Mouse (Mus musculus) cortical plate, adult 2 months (tissue): ENCODE results near the gene Pdpk1. TPM values are rescaled to one million over a fixed set of nuclear protein-coding genes. Genes with fewer than 3 reads are reported as not detected.
"Not testable (repeated sequence)": the region's sequence is repeated elsewhere in the genome, so short reads cannot be mapped to it uniquely, and the experiment has no call there.

Experiments
- H3K27ac ChIP-seq: fragments of 200-500 bp; 2 replicates; pipeline ENCODE4 v1.5.1; 2012; ENCODE audit warnings: low read length, control low read depth, inconsistent platforms; ENCODE audit not compliant: insufficient read depth
- H3K4me1 ChIP-seq: fragments of 200-500 bp; 2 replicates; pipeline ENCODE4 v1.6.1; 2011; ENCODE audit warnings: low read length; ENCODE audit not compliant: control insufficient read depth, insufficient read depth
- H3K4me3 ChIP-seq: fragments of 200-500 bp; 2 replicates; pipeline ENCODE4 v1.5.1; 2011; ENCODE audit warnings: mild to moderate bottlenecking, low read length, control low read depth; ENCODE audit not compliant: insufficient read depth
- CTCF ChIP-seq: fragments of 200-500 bp; IDR thresholded peaks from 2 replicates; pipeline ENCODE4 v1.5.1; 2011; ENCODE audit warnings: mild to moderate bottlenecking, control low read depth, low read length; ENCODE audit not compliant: insufficient read depth; ENCODE audit errors: extremely low read depth
- POLR2A ChIP-seq: fragments of 200-500 bp; IDR thresholded peaks from 2 replicates; pipeline ENCODE4 v1.6.1; 2011; ENCODE audit warnings: mild to moderate bottlenecking, low read length, control low read depth; ENCODE audit not compliant: insufficient read depth; ENCODE audit errors: extremely low read depth
- polyA plus RNA-seq: library from polyadenylated mRNA; depleted of rRNA; stranded (reverse); fragments of >200 nt; gene quantifications from 2 replicates; pipeline ENCODE4 v1.2.3, GENCODE M21; 2012

Pdpk1 gene
- polyA plus RNA-seq, 1 experiment = 44.8 TPM

DNA sequence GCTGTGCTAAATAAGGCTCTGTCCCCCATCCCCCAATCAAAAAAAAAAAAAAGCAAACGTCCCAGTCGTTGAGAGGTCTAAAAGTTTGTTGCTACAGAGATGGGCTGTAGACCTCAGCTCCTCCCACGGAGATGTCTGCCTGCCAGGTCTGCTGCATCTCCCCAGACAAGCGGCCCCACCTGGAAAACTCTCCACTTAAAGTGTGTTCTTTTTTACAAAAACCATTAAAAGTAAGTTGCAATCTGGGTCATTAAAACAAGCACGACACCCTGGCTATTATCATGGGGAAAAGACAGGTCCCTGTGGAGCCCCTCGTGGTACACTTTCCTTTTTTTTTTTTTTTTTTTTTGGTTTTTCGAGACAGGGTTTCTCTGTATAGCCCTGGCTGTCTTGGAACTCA is 658 bp upstream of the Pdpk1 start:
- TF ChIP-seq CTCF = no peak
- TF ChIP-seq POLR2A = no peak
- no peak overlapping the region for H3K4me3 ChIP-seq
- H3K27ac ChIP-seq = no peak overlapping the region
- no peaks in the 10 kb centered on the region for H3K4me1 ChIP-seq

GRCm38 (mm10) chr17:24149421-24149820 is 1.3 kb downstream of the Pdpk1 start:
- no peak for TF ChIP-seq POLR2A
- no peak for TF ChIP-seq CTCF
- H3K4me3 ChIP-seq = no peak overlapping the region
- H3K4me1 ChIP-seq = no peaks in the 10 kb centered on the region
- no peak overlapping the region for H3K27ac ChIP-seq

GRCm38 (mm10) chr17:24142897-24143296 is 7.8 kb downstream of the Pdpk1 start:
- H3K4me3 ChIP-seq = no peak overlapping the region; the same call in 1 of the 2 replicates
- H3K4me1 ChIP-seq = peaks cover 11% of the 10 kb centered on the region
- no peak for TF ChIP-seq CTCF
- TF ChIP-seq POLR2A = no peak
- no peak overlapping the region for H3K27ac ChIP-seq

DNA sequence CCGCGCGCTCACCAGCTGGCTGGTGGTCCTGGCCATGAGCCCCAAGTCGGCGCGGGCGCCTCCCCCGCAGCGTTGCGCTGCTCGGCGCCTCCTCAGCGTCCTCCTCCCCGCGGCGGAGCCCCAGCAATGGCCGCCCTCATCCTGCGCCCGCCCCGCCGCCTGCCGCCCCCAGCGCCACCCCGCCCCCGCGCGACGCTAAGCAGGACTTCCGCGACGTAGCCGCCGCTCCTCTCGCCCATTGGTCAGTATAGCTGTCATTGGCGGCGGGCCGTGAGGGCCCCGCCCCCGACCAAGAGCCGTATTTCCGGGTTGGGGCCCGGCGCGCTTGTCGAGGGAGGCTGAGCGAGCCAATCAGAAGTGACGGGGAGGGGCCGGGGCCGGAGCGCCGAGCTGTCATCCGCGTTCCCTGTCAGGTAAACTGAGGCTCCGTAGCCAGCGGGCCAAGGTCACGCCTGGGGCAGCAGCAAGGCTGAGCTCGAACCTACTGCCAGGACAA is 9.3 kb downstream of the Pdpk1 start:
- peaks cover 15% of the 10 kb centered on the region for H3K4me1 ChIP-seq
- TF ChIP-seq POLR2A = peak; percentile 80; the same call in 1 of the 2 replicates
- no peak for TF ChIP-seq CTCF
- H3K27ac ChIP-seq = peak overlapping the region; percentile 96; the same call in 1 of the 2 replicates
- H3K4me3 ChIP-seq = peak overlapping the region; percentile 83

DNA sequence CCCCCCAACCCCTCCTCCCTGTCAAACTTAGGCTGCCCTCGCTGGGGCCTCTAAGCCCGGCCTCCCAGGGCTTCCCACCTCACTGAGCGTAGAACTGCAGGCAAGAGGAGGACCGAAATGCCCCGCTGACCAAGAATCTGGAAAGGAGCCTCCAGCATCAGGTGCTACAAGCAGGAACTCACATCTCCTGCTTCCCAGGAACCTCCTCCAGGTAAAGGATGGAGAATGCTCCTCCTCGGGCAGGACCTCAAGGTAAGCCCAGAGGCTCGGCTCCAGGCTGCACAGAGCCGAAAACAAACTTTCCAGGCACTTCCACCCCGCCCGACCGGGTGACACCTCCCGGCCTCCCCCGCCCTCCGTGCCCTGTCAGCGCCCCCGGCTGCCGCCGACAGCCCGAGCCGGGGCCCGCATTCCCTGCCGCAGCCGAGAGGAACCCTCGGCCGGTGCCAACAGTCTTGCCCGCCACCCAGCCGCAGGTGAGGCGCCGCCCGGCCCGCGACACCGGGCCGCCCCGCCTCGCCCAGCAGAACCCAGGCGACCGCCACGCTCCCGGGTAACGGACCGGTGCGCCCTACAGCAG is 9.8 kb downstream of the Pdpk1 start:
- peak overlapping the region; percentile 83 for H3K4me3 ChIP-seq
- peak overlapping the region; percentile 96; the same call in 1 of the 2 replicates for H3K27ac ChIP-seq
- TF ChIP-seq CTCF (no peak), POLR2A (no peak)
- peaks cover 15% of the 10 kb centered on the region for H3K4me1 ChIP-seq

GRCm38 (mm10) chr17:24139968-24140367 is 10.8 kb downstream of the Pdpk1 start:
- Histone ChIP-seq H3K27ac (no peak overlapping the region), H3K4me3 (no peak overlapping the region; the same call in 1 of the 2 replicates), H3K4me1 (peaks cover 15% of the 10 kb centered on the region)
- TF ChIP-seq POLR2A (no peak), CTCF (no peak)

- TF ChIP-seq POLR2A (no peak), CTCF (no peak)
- H3K27ac ChIP-seq = no peak overlapping the region
- no peak overlapping the region for H3K4me3 ChIP-seq
- H3K4me1 ChIP-seq = peaks cover 15% of the 10 kb centered on the region
Observed at GRCm38 (mm10) chr17:24139256-24139655, 11.5 kb downstream of the Pdpk1 start.

DNA sequence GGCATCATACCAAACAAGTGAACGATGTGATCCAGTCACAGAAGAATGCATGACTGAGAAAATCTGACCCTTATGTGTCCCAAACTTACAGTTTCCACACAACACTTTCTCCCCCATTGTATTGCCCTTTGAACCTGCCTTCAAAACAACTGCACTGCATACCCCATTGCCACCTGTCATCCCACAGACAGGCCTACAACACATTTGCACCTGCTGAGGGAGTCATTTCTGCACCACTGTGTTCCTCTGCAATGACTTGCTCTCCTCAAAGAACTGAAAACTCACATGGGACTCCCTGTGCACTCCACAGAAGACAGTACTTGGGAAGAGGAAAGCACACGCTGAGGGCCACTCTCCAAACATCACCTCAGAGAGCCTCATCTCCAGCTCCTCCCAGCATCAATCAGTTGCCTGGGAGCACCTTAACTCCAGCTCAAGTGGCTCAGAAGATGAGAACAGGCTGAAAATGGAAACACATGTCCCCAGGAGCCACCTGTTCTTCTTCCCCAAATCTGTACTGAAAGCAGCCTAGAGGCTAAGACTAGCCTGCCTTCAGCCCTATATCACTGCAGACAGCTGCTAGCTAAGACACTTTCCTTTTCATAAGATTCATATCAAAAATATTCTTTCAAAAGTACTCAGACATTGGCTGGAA is 13.4 kb downstream of the Pdpk1 start:
- peaks cover 12% of the 10 kb centered on the region for H3K4me1 ChIP-seq
- H3K27ac ChIP-seq = no peak overlapping the region
- TF ChIP-seq CTCF (no peak), POLR2A (no peak)
- H3K4me3 ChIP-seq = no peak overlapping the region

DNA sequence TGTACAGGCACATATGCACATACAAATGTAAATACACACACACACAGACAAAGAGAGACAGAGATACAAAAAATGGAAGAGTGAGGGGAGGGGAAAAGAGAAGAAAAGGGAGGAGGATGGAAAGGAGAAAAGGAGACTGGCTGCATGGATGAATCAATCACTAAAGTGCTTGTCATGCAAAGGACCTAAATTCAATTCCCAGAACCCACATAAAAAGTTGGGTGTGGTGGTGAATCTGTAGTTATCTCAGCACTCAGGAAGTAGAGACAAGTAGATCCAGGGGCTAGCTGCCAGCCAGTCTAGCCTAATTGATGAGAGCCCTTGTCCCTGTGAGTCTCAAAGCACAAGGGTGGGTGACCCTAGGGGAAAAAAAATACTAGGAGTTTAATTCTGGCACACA is 16.7 kb downstream of the Pdpk1 start:
- no peak for TF ChIP-seq CTCF
- TF ChIP-seq POLR2A = no peak
- H3K4me3 ChIP-seq = no peak overlapping the region
- H3K4me1 ChIP-seq = peaks cover 6% of the 10 kb centered on the region; the same call in 1 of the 2 replicates
- H3K27ac ChIP-seq = no peak overlapping the region

- H3K4me1 ChIP-seq, H3K4me3 ChIP-seq, H3K27ac ChIP-seq: not testable (repeated sequence)
Observed at GRCm38 (mm10) chr17:24132919-24133318, 17.8 kb downstream of the Pdpk1 start.
